Mouse (Mus musculus) lung, adult 10 weeks (tissue): ENCODE results near the gene Sult2a4. TPM values are rescaled to one million over a fixed set of nuclear protein-coding genes. Genes with fewer than 3 reads are reported as not detected.

Experiments
- polyA plus RNA-seq: library from polyadenylated mRNA; stranded (reverse); fragments of 350-450 nt; fragmentation: Illumina TruSeq; extraction: RNeasy Lipid Tissue Mini Kit (QIAGEN cat#74804); gene quantifications from one replicate; pipeline ENCODE4 v1.2.3, GENCODE M21; 2014; ENCODE audit warnings: low read depth, low replicate concordance; ENCODE audit not compliant: insufficient read depth

Gene Sult2a4
- not detected for polyA plus RNA-seq

GRCm38 (mm10) chr7:13989507-13989906 lies at the start of gene Sult2a4:
Sult2a4 (minus strand) TSS chr7:13989607.

Other genes with a start within 250 kb of the Sult2a4 start
- 0.87 TPM for gene Sult2a1, start 152.2 kb downstream of the Sult2a4 start, polyA plus RNA-seq
- not detected for gene Sult2a3, start 133.4 kb upstream of the Sult2a4 start, polyA plus RNA-seq